Mouse (Mus musculus) ES-Bruce4 (cell line): ENCODE data around the gene Eif4b.

Experiments used
- CTCF ChIP-seq: IDR thresholded peaks from one replicate; pipeline ENCODE4 v1.8.1; 2011; ENCODE audit warnings: low read depth, low read length
- POLR2A ChIP-seq: IDR thresholded peaks from one replicate; pipeline ENCODE4 v1.8.1; 2011; ENCODE audit warnings: low read length; ENCODE audit not compliant: insufficient read depth

- TF ChIP-seq CTCF, result no peak
- TF ChIP-seq POLR2A, result no peak
These were observed 46.2 kb downstream of the Eif4b start for GRCm38 (mm10) chr15:102119831-102120170.
